Mouse (Mus musculus): ENCODE results near the gene Stradb. TPM values are rescaled to one million over a fixed set of nuclear protein-coding genes. Genes with fewer than 3 reads are reported as not detected.

Gene Stradb
- polyA plus RNA-seq, 2 experiments = 17.1 to 44.1 TPM

DNA sequence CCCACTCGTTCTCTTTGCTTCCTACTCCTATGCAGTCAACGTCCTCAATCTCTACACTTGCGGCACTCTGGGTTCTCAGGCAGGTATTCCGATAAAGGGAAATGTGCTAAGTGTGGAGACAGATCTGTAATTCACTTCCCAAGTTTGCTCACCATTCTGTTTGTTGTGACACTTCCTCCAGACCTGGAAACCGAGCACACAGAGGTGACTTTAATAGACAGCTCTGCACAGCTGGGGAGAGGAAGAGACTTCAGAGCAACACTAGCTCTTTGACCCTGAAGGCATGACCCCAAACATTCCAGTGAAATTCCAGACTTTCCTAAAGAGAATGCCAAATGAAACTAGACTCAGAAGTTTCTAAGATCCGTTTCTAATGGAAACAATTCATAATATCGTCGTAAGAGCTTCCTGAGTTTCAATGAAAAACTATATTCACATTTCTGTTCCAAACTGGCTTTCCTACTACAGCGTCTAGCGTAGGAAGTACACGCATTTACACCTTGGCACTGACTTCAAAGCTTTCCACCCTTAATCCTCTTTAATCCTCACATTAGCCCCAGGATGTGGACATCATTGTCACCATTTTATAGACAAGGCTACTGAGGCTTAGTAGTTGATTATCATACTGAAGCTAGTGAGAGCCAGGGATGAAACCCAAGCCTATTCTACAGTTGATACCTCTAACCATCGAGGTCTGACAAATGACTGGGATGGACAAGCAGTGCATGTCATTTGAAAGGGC, 12.0 kb upstream of the Stradb start:
- Histone ChIP-seq H3K9ac (replicated peaks) (peak overlapping the region; percentile 80), H3K4me2 (ENCODE audit: low read depth) (peak overlapping the region; percentile 78), H3K9me3 (ENCODE audit: control insufficient read depth, low read length) (no peaks in the 10 kb centered on the region), H3K27me3 (ENCODE audit: control insufficient read depth, insufficient read depth, low read length) (no peaks in the 10 kb centered on the region), H3K4me1 (replicated peaks; ENCODE audit: control insufficient read depth in 2 of 2, insufficient read depth in 2 of 2, low read length in 1 of 2) (peaks cover 84 to 86% of the 10 kb centered on the region in 2 experiments), H3K27ac (peak overlapping the region; percentile 99), H3K36me3 (replicated peaks; ENCODE audit: control insufficient read depth, insufficient read depth, low read depth) (peaks cover 16% of the 10 kb centered on the region), H3K4me3 (ENCODE audit: insufficient read depth in 1 of 2, low read depth in 2 of 2, low read length in 2 of 2) (peak overlapping the region; percentile 9 to 22; a peak in 1 of 4 replicates)
- ATAC-seq (ENCODE audit: insufficient read depth) (no peak), DNase-seq (ENCODE audit: low read depth in 3 of 3, low spot score in 3 of 3) (no peak)
- TF ChIP-seq EP300 (IDR thresholded peaks at IDR 0.05; ENCODE audit: low read depth) (no peak), CTCF (IDR thresholded peaks at IDR 0.05; ENCODE audit: low read depth) (no peak)
- WGBS (ENCODE audit: insufficient replicate concordance) = 62% methylated on average over 12 of the region's 12 CpGs

DNA sequence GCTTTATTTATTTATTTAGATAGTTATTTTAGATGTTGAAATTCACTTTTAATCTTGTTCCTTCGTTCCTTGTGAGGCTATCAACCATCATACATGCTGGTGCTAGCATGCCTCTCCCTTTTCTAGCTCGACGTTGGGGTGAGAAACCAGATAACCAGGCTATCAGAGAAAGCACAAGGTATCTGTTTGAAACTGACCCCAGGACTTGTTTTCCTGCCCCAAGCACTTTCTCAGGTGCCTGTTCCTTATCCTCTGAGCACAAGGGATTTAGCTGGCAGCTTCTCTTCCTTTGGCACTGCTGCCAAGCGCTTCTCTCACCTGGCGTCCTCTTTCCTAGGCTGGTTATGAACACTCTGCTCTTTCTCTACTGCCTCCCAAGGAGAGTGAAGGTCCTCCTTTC, 10.9 kb upstream of the Stradb start:
- Histone ChIP-seq H3K9me3 (ENCODE audit: control insufficient read depth, low read length) (no peaks in the 10 kb centered on the region), H3K27ac (peak overlapping the region; percentile 99), H3K4me1 (replicated peaks; ENCODE audit: control insufficient read depth in 2 of 2, insufficient read depth in 2 of 2, low read length in 1 of 2) (peaks cover 88% of the 10 kb centered on the region in 2 experiments), H3K4me2 (ENCODE audit: low read depth) (peak overlapping the region; percentile 78), H3K36me3 (replicated peaks; ENCODE audit: control insufficient read depth, insufficient read depth, low read depth) (peaks cover 16% of the 10 kb centered on the region), H3K27me3 (ENCODE audit: control insufficient read depth, insufficient read depth, low read length) (no peaks in the 10 kb centered on the region), H3K9ac (replicated peaks) (peak overlapping the region; percentile 80), H3K4me3 (ENCODE audit: insufficient read depth in 1 of 2, low read depth in 2 of 2, low read length in 2 of 2) (peak overlapping the region; percentile 15 to 43; a peak in 3 of 4 replicates)
- 15% methylated on average over 5 of the region's 5 CpGs for WGBS (ENCODE audit: insufficient replicate concordance)
- DNase-seq (ENCODE audit: low read depth in 3 of 3, low spot score in 3 of 3) (peak; percentile 84 to 88 (median 85)), ATAC-seq (ENCODE audit: insufficient read depth) (peak; percentile 88)
- TF ChIP-seq EP300 (IDR thresholded peaks at IDR 0.05; ENCODE audit: low read depth) (peak; percentile 97), CTCF (IDR thresholded peaks at IDR 0.05; ENCODE audit: low read depth) (no peak)

- H3K36me3 ChIP-seq (replicated peaks; ENCODE audit: control insufficient read depth, insufficient read depth, low read depth) = peaks cover 16% of the 10 kb centered on the region
- peak overlapping the region; percentile 99 for H3K27ac ChIP-seq
- H3K4me3 ChIP-seq (ENCODE audit: insufficient read depth in 1 of 2, low read depth in 2 of 2, low read length in 2 of 2) = peak overlapping the region; percentile 15 to 43
- DNase-seq (ENCODE audit: low read depth in 3 of 3, low spot score in 3 of 3) (no peak), ATAC-seq (ENCODE audit: insufficient read depth) (peak; percentile 68)
- H3K9ac ChIP-seq (replicated peaks) = peak overlapping the region; percentile 80
- no peaks in the 10 kb centered on the region for H3K27me3 ChIP-seq (ENCODE audit: control insufficient read depth, insufficient read depth, low read length)
- no peaks in the 10 kb centered on the region for H3K9me3 ChIP-seq (ENCODE audit: control insufficient read depth, low read length)
- peaks cover 86 to 90% of the 10 kb centered on the region in 2 experiments for H3K4me1 ChIP-seq (replicated peaks; ENCODE audit: control insufficient read depth in 2 of 2, insufficient read depth in 2 of 2, low read length in 1 of 2)
- peak overlapping the region; percentile 78 for H3K4me2 ChIP-seq (ENCODE audit: low read depth)
- TF ChIP-seq EP300 (IDR thresholded peaks at IDR 0.05; ENCODE audit: low read depth) = no peak
- TF ChIP-seq CTCF (IDR thresholded peaks at IDR 0.05; ENCODE audit: low read depth) = no peak
Observed at GRCm38 (mm10) chr1:58962865-58963264, 10.5 kb upstream of the Stradb start.

DNA sequence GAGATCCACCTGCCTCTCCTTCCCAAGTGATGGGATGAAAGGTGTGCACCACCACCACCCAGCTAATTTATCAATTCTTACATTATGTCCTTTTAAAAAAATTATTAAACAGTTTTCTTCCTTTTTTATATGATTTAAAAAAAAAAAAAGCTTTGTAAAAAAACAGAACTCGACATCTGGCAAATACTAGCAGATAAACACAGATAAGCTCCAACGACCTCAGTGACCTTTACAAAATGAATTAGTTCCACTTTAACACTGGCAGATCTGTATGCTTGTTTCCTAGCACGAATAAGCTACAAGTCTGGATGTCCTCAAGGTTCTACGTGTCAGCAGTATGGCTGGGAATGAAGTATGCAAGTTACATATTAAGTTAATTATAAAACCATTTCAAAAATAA, 5.8 kb upstream of the Stradb start:
- peak overlapping the region; percentile 71 for H3K27ac ChIP-seq
- H3K4me2 ChIP-seq (ENCODE audit: low read depth) = peak overlapping the region; percentile 90
- DNase-seq (ENCODE audit: low read depth in 3 of 3, low spot score in 3 of 3) = no peak
- no peaks in the 10 kb centered on the region for H3K27me3 ChIP-seq (ENCODE audit: control insufficient read depth, insufficient read depth, low read length)
- peak overlapping the region; percentile 51; the same call in 1 of the 2 replicates for H3K9ac ChIP-seq (replicated peaks)
- no peak for ATAC-seq (ENCODE audit: insufficient read depth)
- H3K4me3 ChIP-seq (ENCODE audit: insufficient read depth in 1 of 2, low read depth in 2 of 2, low read length in 2 of 2) = peak overlapping the region in 1 of 2 experiments; percentile 30; a peak in 2 of 4 replicates
- no peak for TF ChIP-seq CTCF (IDR thresholded peaks at IDR 0.05; ENCODE audit: low read depth)
- TF ChIP-seq EP300 (IDR thresholded peaks at IDR 0.05; ENCODE audit: low read depth) = no peak
- no peaks in the 10 kb centered on the region for H3K9me3 ChIP-seq (ENCODE audit: control insufficient read depth, low read length)
- peaks cover 64 to 75% of the 10 kb centered on the region in 2 experiments for H3K4me1 ChIP-seq (replicated peaks; ENCODE audit: control insufficient read depth in 2 of 2, insufficient read depth in 2 of 2, low read length in 1 of 2)
- peaks cover 42% of the 10 kb centered on the region for H3K36me3 ChIP-seq (replicated peaks; ENCODE audit: control insufficient read depth, insufficient read depth, low read depth)
- 29% methylated on average over 4 of the region's 4 CpGs for WGBS (ENCODE audit: insufficient replicate concordance)

GRCm38 (mm10) chr1:58970054-58970453, 3.3 kb upstream of the Stradb start:
- H3K9ac ChIP-seq (replicated peaks) = peak overlapping the region; percentile 89
- no peaks in the 10 kb centered on the region for H3K27me3 ChIP-seq (ENCODE audit: control insufficient read depth, insufficient read depth, low read length)
- H3K4me1 ChIP-seq (replicated peaks; ENCODE audit: control insufficient read depth in 2 of 2, insufficient read depth in 2 of 2, low read length in 1 of 2) = peaks cover 38 to 49% of the 10 kb centered on the region in 2 experiments
- ATAC-seq (ENCODE audit: insufficient read depth) = no peak
- no peak for DNase-seq (ENCODE audit: low read depth in 3 of 3, low spot score in 3 of 3)
- TF ChIP-seq EP300 (IDR thresholded peaks at IDR 0.05; ENCODE audit: low read depth) (peak; percentile 22; the same call in 1 of the 2 replicates), CTCF (IDR thresholded peaks at IDR 0.05; ENCODE audit: low read depth) (no peak)
- H3K4me3 ChIP-seq (ENCODE audit: insufficient read depth in 1 of 2, low read depth in 2 of 2, low read length in 2 of 2) = peak overlapping the region; percentile 89 to 92
- H3K4me2 ChIP-seq (ENCODE audit: low read depth) = peak overlapping the region; percentile 90
- 18% methylated on average over 5 of the region's 5 CpGs for WGBS (ENCODE audit: insufficient replicate concordance)
- H3K27ac ChIP-seq = peak overlapping the region; percentile 89
- H3K9me3 ChIP-seq (ENCODE audit: control insufficient read depth, low read length) = no peaks in the 10 kb centered on the region
- H3K36me3 ChIP-seq (replicated peaks; ENCODE audit: control insufficient read depth, insufficient read depth, low read depth) = peaks cover 37% of the 10 kb centered on the region

Data from liver, embryonic 14.5 days (tissue).